Mouse (Mus musculus): ENCODE results near the gene Mpped2. TPM values are rescaled to one million over a fixed set of nuclear protein-coding genes. Genes with fewer than 3 reads are reported as not detected.

The Mpped2 gene
- polyA plus RNA-seq, 1 experiment from 2014 or later, result 134 TPM

DNA sequence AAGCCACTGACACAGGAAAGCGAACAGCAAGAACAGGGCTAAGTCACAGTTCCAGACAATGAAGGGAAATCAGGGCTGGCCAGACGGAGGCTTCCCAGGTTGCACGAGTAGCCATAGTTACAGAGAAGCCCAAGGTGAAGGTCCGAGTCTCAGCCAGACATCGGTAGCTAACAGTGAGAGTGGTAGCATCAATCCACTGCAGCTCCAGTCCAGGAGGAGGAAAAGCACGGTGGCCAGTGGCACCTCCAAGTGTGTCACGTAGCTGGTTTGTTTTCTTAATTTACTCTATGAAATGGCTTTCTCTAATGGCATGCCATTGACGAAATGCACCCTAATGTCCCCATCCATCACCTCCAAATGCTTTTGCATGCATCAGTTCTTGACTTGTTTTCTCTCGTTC, 180.1 kb downstream of the Mpped2 start:
- no peak overlapping the region for H3K4me3 ChIP-seq (replicated peaks)
- H3K4me1 ChIP-seq (replicated peaks), result no peaks in the 10 kb centered on the region
- no peaks in the 10 kb centered on the region for H3K27me3 ChIP-seq
- peaks cover 34% of the 10 kb centered on the region for H3K36me3 ChIP-seq
- 86% methylated on average over 9 of the region's 9 CpGs for WGBS
- no peak overlapping the region for H3K4me2 ChIP-seq
- no peak overlapping the region for H3K9ac ChIP-seq (replicated peaks)
- no peaks in the 10 kb centered on the region for H3K9me3 ChIP-seq
- no peak overlapping the region for H3K27ac ChIP-seq
- ATAC-seq (ENCODE audit: insufficient number of reproducible peaks, insufficient read depth, low FRiP score, low TSS enrichment, low read depth), result no peak

DNA sequence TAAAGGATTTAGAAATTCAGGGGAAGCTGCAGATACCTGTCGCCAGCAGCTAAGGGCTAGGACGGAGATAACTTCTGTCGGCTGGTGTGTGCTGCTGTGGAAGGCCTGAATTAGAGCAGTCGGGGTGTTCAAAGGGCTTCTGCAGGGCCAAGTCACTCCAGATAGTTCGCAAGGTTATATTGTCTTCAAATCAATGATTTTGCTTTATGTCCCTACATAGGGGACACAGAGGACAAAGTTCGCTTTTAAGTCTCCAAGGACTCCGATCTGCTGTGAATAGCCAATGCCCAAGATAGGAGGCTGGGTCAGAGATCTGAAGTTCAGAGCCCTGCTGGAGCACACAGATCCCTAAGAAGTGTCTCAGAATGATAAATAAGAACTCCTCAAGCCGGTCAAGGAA, 190.3 kb downstream of the Mpped2 start:
- Histone ChIP-seq H3K4me1 (replicated peaks) (no peaks in the 10 kb centered on the region), H3K4me2 (no peak overlapping the region), H3K9me3 (0 out of 2 replicates have a peak, but pooled peaks cover 3% of the 10 kb centered on the region), H3K9ac (replicated peaks) (no peak overlapping the region), H3K27ac (no peak overlapping the region), H3K4me3 (replicated peaks) (no peak overlapping the region), H3K36me3 (no peaks in the 10 kb centered on the region; the same call in 1 of the 2 replicates), H3K27me3 (no peaks in the 10 kb centered on the region)
- no peak for ATAC-seq (ENCODE audit: insufficient number of reproducible peaks, insufficient read depth, low FRiP score, low TSS enrichment, low read depth)
- WGBS, result 58% methylated on average over 8 of the region's 8 CpGs

GRCm38 (mm10) chr2:106888174-106888573, 195.1 kb downstream of the Mpped2 start:
- Histone ChIP-seq H3K27me3 (no peaks in the 10 kb centered on the region), H3K9me3 (no peaks in the 10 kb centered on the region), H3K9ac (replicated peaks) (no peak overlapping the region), H3K27ac (no peak overlapping the region), H3K4me1 (replicated peaks) (peaks cover 17% of the 10 kb centered on the region), H3K4me3 (replicated peaks) (no peak overlapping the region), H3K4me2 (no peak overlapping the region), H3K36me3 (no peaks in the 10 kb centered on the region)
- ATAC-seq (ENCODE audit: insufficient number of reproducible peaks, insufficient read depth, low FRiP score, low TSS enrichment, low read depth), result no peak
- 88% methylated on average over 5 of the region's 5 CpGs for WGBS

- Histone ChIP-seq H3K4me3 (replicated peaks) (no peak overlapping the region), H3K27ac (peak overlapping the region; percentile 5; the same call in 1 of the 2 replicates), H3K9ac (replicated peaks) (no peak overlapping the region), H3K36me3 (no peaks in the 10 kb centered on the region), H3K4me2 (no peak overlapping the region), H3K27me3 (no peaks in the 10 kb centered on the region), H3K9me3 (no peaks in the 10 kb centered on the region), H3K4me1 (replicated peaks) (peaks cover 17% of the 10 kb centered on the region)
- 9% methylated on average over 3 of the region's 3 CpGs for WGBS
- ATAC-seq (ENCODE audit: insufficient number of reproducible peaks, insufficient read depth, low FRiP score, low TSS enrichment, low read depth), result peak; percentile 61
These were observed 196.4 kb downstream of the Mpped2 start for GRCm38 (mm10) chr2:106889297-106890000.

GRCm38 (mm10) chr2:106893376-106893775, 200.3 kb downstream of the Mpped2 start:
- no peak overlapping the region for H3K4me2 ChIP-seq
- 40% methylated on average over 3 of the region's 3 CpGs for WGBS
- ATAC-seq (ENCODE audit: insufficient number of reproducible peaks, insufficient read depth, low FRiP score, low TSS enrichment, low read depth), result no peak
- H3K4me3 ChIP-seq (replicated peaks), result no peak overlapping the region
- H3K9me3 ChIP-seq, result no peaks in the 10 kb centered on the region
- no peak overlapping the region for H3K27ac ChIP-seq
- no peaks in the 10 kb centered on the region for H3K36me3 ChIP-seq
- peaks cover 17% of the 10 kb centered on the region for H3K4me1 ChIP-seq (replicated peaks)
- H3K9ac ChIP-seq (replicated peaks), result no peak overlapping the region
- 0 out of 2 replicates have a peak, but pooled peaks cover 2% of the 10 kb centered on the region for H3K27me3 ChIP-seq

GRCm38 (mm10) chr2:106895326-106896023, 202.4 kb downstream of the Mpped2 start:
- Histone ChIP-seq H3K4me3 (replicated peaks) (no peak overlapping the region), H3K27me3 (0 out of 2 replicates have a peak, but pooled peaks cover 2% of the 10 kb centered on the region)
- WGBS, result 16% methylated on average over 11 of the region's 11 CpGs

DNA sequence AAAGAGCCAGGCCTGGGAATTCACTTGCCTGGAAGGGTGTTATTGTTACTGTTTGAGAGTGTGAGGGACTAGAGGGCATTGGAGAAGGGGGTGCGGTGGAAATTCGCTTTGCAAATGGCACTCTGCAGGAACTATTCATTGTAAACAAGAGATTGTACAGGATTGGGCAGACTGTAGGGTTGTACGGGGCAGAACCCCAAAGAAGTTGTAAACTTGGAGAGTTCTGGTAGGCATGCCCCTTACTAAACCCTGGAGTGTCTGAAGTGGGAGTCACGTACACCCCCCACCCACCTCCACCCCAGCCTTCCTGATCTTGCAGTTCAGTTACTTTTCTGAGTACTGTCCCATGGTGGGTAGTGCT, 202.9 kb downstream of the Mpped2 start:
- Histone ChIP-seq H3K36me3 (no peaks in the 10 kb centered on the region), H3K4me3 (replicated peaks) (no peak overlapping the region), H3K4me1 (replicated peaks) (no peaks in the 10 kb centered on the region; the same call in 1 of the 2 replicates), H3K27ac (no peak overlapping the region), H3K9ac (replicated peaks) (no peak overlapping the region), H3K4me2 (no peak overlapping the region), H3K9me3 (no peaks in the 10 kb centered on the region), H3K27me3 (0 out of 2 replicates have a peak, but pooled peaks cover 2% of the 10 kb centered on the region)
- 0 out of 2 replicates have a peak, but pooled peaks have one; percentile 26 for ATAC-seq (ENCODE audit: insufficient number of reproducible peaks, insufficient read depth, low FRiP score, low TSS enrichment, low read depth)
- WGBS, result 41% methylated on average over 4 of the region's 4 CpGs

More at GRCm38 (mm10) chr2:106895326-106896023, 202.4 kb downstream of the Mpped2 start:
- Histone ChIP-seq H3K4me1 (replicated peaks) (peaks cover 4% of the 10 kb centered on the region; the same call in 1 of the 2 replicates), H3K4me2 (no peak overlapping the region), H3K9ac (replicated peaks) (no peak overlapping the region), H3K36me3 (no peaks in the 10 kb centered on the region), H3K27ac (no peak overlapping the region), H3K9me3 (no peaks in the 10 kb centered on the region)
- peak; percentile 84 for ATAC-seq (ENCODE audit: insufficient number of reproducible peaks, insufficient read depth, low FRiP score, low TSS enrichment, low read depth)

DNA sequence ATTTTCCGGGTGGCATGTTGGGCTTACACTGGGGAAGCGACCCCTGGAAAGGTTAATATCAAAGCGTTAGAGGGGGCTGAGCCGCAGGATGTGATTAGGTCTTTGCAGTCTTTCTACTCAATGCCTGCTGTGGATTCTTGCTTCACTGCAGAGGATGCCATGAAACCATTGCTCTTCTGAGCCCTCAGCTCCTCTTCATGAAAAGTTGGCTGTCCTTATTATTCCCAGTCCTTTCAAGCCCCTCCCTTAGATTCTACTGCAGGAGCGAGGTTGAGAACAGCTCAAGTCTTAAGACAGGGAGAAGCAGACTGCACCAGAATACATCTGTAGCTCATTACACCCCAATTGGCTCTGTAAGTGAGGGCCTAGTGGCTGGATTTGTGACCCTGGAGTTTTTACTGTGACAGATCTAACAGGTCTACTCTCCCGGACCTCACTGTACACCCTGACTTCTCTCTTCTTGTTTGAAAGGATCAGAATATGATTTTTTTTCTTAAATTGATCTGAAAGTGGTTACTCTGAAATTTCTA, 218.9 kb downstream of the Mpped2 start:
- no peaks in the 10 kb centered on the region; the same call in 1 of the 2 replicates for H3K27me3 ChIP-seq
- H3K36me3 ChIP-seq, result no peaks in the 10 kb centered on the region
- H3K27ac ChIP-seq, result no peak overlapping the region
- no peak overlapping the region for H3K9ac ChIP-seq (replicated peaks)
- H3K4me3 ChIP-seq (replicated peaks), result no peak overlapping the region
- H3K4me1 ChIP-seq (replicated peaks), result peaks cover 12% of the 10 kb centered on the region
- WGBS, result 24% methylated on average over 6 of the region's 6 CpGs
- no peaks in the 10 kb centered on the region for H3K9me3 ChIP-seq
- no peak for ATAC-seq (ENCODE audit: insufficient number of reproducible peaks, insufficient read depth, low FRiP score, low TSS enrichment, low read depth)
- H3K4me2 ChIP-seq, result no peak overlapping the region
